Mouse (Mus musculus) heart, embryonic 11.5 days (tissue): ENCODE measurements at regions not wholly inside any gene's neighbourhood (a gene's known extent, or its start where the extent isn't known, plus 50 kb on each side); places are given as distances from the start of the nearest gene placed in this dataset.

Experiments used
- ATAC-seq: fragments of 200-750 bp; cut with Nextera tagmentation; replicated peaks from 2 replicates; pipeline ENCODE4 v1.8.0; 2017; ENCODE audit warnings: moderate library complexity; ENCODE audit not compliant: insufficient number of reproducible peaks, low FRiP score, low TSS enrichment
- H3K27ac ChIP-seq: fragments of 300-500 bp; sonication (generic); 2 replicates; pipeline ENCODE4 v1.5.1; 2014; ENCODE audit warnings: mild to moderate bottlenecking, low read depth, low read length
- H3K27me3 ChIP-seq: fragments of 300-500 bp; sonication (generic); 2 replicates; pipeline ENCODE4 v1.6.1; 2014; ENCODE audit warnings: mild to moderate bottlenecking, low read length, mixed read lengths; ENCODE audit not compliant: control insufficient read depth, insufficient read depth
- H3K36me3 ChIP-seq: fragments of 300-500 bp; sonication (generic); 2 replicates; pipeline ENCODE4 v1.6.1; 2014; ENCODE audit warnings: mild to moderate bottlenecking, low read length, moderate library complexity, mixed read lengths; ENCODE audit not compliant: control insufficient read depth, insufficient read depth
- H3K4me1 ChIP-seq: fragments of 300-500 bp; sonication (generic); 2 replicates; pipeline ENCODE4 v1.6.1; 2014; ENCODE audit warnings: low read length; ENCODE audit not compliant: control insufficient read depth, insufficient read depth
- H3K4me2 ChIP-seq: fragments of 300-500 bp; sonication (generic); 2 replicates; pipeline ENCODE4 v1.6.1; 2014; ENCODE audit warnings: mild to moderate bottlenecking, moderate library complexity
- H3K4me3 ChIP-seq: fragments of 300-500 bp; sonication (generic); 2 replicates; pipeline ENCODE4 v1.5.1; 2014; ENCODE audit warnings: low read depth, low read length
- H3K9ac ChIP-seq: fragments of 300-500 bp; sonication (generic); 2 replicates; pipeline ENCODE4 v1.6.1; 2014; ENCODE audit warnings: mild to moderate bottlenecking, low read depth, low read length, moderate library complexity
- H3K9me3 ChIP-seq: fragments of 300-500 bp; sonication (generic); replicated peaks from 2 replicates; pipeline ENCODE4 v1.6.1; 2016; ENCODE audit warnings: low read length; ENCODE audit not compliant: control insufficient read depth
- WGBS: fragments of 180-500 bp; shearing (Covaris S2); extraction: QIAGEN DNeasy Blood & Tissue Kit; methylation state at CpG from one replicate; pipeline ENCODE4 v1.1.7; 2014; ENCODE audit not compliant: insufficient replicate concordance; 5-methylcytosine and 5-hydroxymethylcytosine counted together

- Histone ChIP-seq H3K4me3 (no peak overlapping the region), H3K9me3 (no peaks in the 10 kb centered on the region), H3K27me3 (peaks cover 8% of the 10 kb centered on the region), H3K4me1 (no peaks in the 10 kb centered on the region), H3K36me3 (no peaks in the 10 kb centered on the region), H3K9ac (no peak overlapping the region), H3K4me2 (no peak overlapping the region), H3K27ac (no peak overlapping the region)
- no peak for ATAC-seq
- WGBS, result 73% methylated on average over 3 of the region's 3 CpGs
Observed at GRCm38 (mm10) chrX:13357973-13358372, 77.2 kb downstream of the Ddx3x start.

GRCm38 (mm10) chrX:13360436-13360835, 79.7 kb downstream of the Ddx3x start:
- peaks cover 6% of the 10 kb centered on the region for H3K27me3 ChIP-seq
- no peaks in the 10 kb centered on the region for H3K36me3 ChIP-seq
- no peaks in the 10 kb centered on the region for H3K9me3 ChIP-seq
- WGBS, result 71% methylated on average over 5 of the region's 5 CpGs
- H3K27ac ChIP-seq, result no peak overlapping the region
- no peak overlapping the region for H3K9ac ChIP-seq
- ATAC-seq, result no peak
- H3K4me1 ChIP-seq, result no peaks in the 10 kb centered on the region
- H3K4me3 ChIP-seq, result no peak overlapping the region
- no peak overlapping the region for H3K4me2 ChIP-seq

DNA sequence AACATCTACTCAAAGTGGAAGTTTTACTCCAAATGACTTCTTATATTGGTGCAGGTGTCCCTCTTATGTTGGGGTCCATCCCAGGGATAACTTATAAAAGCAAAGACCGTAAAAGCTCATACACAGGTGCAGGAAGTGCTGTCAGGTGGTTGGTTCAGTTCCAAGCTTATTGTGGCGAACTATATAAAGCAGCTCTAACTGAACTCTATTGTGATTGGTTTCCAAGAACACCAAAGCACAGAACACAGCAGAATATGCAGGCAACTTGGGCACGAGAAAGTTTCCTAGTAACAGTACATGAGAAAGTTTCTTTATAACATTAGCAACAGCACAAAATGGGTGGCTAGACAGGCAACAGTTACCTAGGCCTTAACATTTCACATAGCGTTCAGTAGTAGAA, 89.5 kb downstream of the Ddx3x start:
- WGBS, result 81% methylated on average over 4 of the region's 4 CpGs
- Histone ChIP-seq H3K4me2 (no peak overlapping the region), H3K4me3 (no peak overlapping the region), H3K9ac (no peak overlapping the region), H3K27me3 (peaks cover 7% of the 10 kb centered on the region), H3K4me1 (no peaks in the 10 kb centered on the region), H3K36me3 (no peaks in the 10 kb centered on the region), H3K9me3 (no peaks in the 10 kb centered on the region), H3K27ac (no peak overlapping the region)
- no peak for ATAC-seq

DNA sequence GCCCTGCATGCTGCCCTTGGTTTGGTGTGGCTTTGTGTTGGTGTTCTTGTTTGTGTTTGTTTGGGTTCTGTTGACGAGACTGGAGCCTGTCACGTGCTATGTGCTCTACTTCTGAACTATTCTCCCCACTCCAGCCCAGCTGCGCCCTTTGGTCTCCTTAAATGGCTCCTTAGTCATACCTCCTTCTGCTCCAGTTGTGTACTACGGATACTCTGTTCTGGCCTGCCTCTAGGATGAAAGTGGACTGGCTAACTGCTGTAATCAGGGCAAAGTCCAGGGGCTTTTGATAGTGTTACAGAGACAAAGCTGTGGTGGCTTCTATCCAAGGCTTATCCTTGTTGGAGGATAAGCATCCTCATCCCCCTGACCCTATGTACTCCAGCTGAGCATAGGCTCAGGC, 92.0 kb downstream of the Ddx3x start:
- H3K4me2 ChIP-seq, result no peak overlapping the region
- 68% methylated on average over 4 of the region's 4 CpGs for WGBS
- H3K9ac ChIP-seq, result no peak overlapping the region
- H3K27ac ChIP-seq, result no peak overlapping the region
- H3K9me3 ChIP-seq, result no peaks in the 10 kb centered on the region
- H3K27me3 ChIP-seq, result peaks cover 5% of the 10 kb centered on the region
- no peaks in the 10 kb centered on the region for H3K36me3 ChIP-seq
- ATAC-seq, result no peak
- no peaks in the 10 kb centered on the region for H3K4me1 ChIP-seq
- no peak overlapping the region for H3K4me3 ChIP-seq

DNA sequence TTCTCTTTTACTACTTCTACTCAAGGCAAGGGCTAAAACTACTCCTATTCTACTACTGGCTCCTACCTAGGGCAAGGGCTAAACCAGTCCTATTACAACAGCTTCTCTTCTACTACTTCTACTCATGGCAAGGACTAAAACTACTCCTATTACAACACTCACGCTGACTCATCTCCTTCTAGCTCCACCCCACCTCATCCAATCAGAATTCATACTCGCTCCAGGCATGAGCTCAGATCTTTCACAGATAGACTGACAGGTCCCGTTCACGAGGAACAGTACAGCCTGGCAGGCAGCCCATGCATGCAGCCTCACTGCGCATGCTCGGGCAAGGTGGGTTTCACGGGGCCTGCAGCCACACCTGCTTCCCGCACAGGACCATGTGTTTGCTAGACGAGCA, 79.6 kb upstream of the Nyx start:
- Histone ChIP-seq H3K27me3 (0 out of 2 replicates have a peak, but pooled peaks cover 3% of the 10 kb centered on the region), H3K36me3 (no peaks in the 10 kb centered on the region), H3K9me3 (no peaks in the 10 kb centered on the region), H3K4me1 (no peaks in the 10 kb centered on the region), H3K9ac (no peak overlapping the region), H3K4me3 (no peak overlapping the region), H3K4me2 (no peak overlapping the region), H3K27ac (no peak overlapping the region)
- no peak for ATAC-seq
- 74% methylated on average over 9 of the region's 9 CpGs for WGBS

DNA sequence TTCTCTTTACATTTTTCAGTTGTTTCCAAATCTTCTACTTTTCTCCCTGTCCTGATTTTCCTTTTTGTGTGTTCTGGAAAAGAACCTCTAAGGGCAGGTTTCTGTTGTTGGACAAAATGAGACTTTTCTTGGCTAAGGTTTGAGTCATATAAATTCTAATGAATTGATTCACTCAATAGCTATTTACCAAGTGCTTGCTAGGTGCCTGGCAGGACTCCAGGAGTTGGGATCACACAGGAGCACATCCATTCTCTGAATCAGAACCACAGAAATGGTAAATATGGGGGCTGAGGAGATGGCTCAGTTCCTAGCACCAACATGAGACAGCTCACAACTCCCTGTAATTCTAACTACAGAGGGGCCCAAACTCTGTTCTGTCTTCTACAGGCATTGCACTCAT, 67.4 kb upstream of the Nyx start:
- no peaks in the 10 kb centered on the region for H3K27me3 ChIP-seq
- no peak overlapping the region for H3K4me3 ChIP-seq
- no peak overlapping the region for H3K4me2 ChIP-seq
- H3K9me3 ChIP-seq, result no peaks in the 10 kb centered on the region
- no peak overlapping the region for H3K27ac ChIP-seq
- no peaks in the 10 kb centered on the region for H3K4me1 ChIP-seq
- no peaks in the 10 kb centered on the region for H3K36me3 ChIP-seq
- H3K9ac ChIP-seq, result no peak overlapping the region
- no peak for ATAC-seq

- Histone ChIP-seq H3K9me3 (no peaks in the 10 kb centered on the region), H3K36me3 (no peaks in the 10 kb centered on the region), H3K4me3 (no peak overlapping the region), H3K27me3 (peaks cover 17% of the 10 kb centered on the region), H3K27ac (no peak overlapping the region), H3K4me2 (no peak overlapping the region), H3K4me1 (no peaks in the 10 kb centered on the region), H3K9ac (no peak overlapping the region)
- 66% methylated on average over 2 of the region's 2 CpGs for WGBS
- ATAC-seq, result no peak
Observed at GRCm38 (mm10) chrX:13412726-13413125, 53.2 kb upstream of the Nyx start.

DNA sequence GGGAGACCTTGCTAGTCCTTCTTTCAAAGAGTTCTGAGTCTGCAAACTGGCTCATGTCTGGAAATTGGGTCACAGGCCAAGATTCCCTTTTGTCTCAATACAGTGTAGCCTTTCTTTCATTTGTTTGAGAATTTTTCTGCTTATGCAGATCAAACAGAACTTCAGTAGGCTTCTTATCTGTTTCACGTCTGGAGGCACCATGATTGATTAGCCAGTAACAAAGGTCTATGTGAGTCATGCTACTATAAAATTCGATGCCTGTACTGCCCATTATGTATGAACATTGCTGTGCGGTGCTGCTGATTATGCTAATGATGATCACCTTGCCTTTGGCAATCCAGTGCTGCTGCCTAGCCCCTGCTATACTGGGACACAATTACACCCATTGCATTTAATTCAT, 52.8 kb upstream of the Nyx start:
- peaks cover 17% of the 10 kb centered on the region for H3K27me3 ChIP-seq
- H3K4me1 ChIP-seq, result no peaks in the 10 kb centered on the region
- no peak overlapping the region for H3K4me3 ChIP-seq
- no peaks in the 10 kb centered on the region for H3K9me3 ChIP-seq
- WGBS, result 49% methylated on average over 3 of the region's 3 CpGs
- H3K4me2 ChIP-seq, result no peak overlapping the region
- no peak overlapping the region for H3K27ac ChIP-seq
- no peak overlapping the region for H3K9ac ChIP-seq
- H3K36me3 ChIP-seq, result no peaks in the 10 kb centered on the region
- ATAC-seq, result no peak
